Mouse (Mus musculus) heart, postnatal 36 days (tissue): ENCODE measurements around the gene Hist1h2aa. TPM values are rescaled to one million over a fixed set of nuclear protein-coding genes. Genes with fewer than 3 reads are reported as not detected.

Experiments used
- DNase-seq, 2 experiments: peaks; one replicate each; pipeline ENCODE4 v3.0.0; 2021 to 2022
- intact Hi-C: fragments of 180-260 bp; cut with DNase I; formaldehyde crosslinking; loops from one replicate; pipeline ENCODE4 v1.15.1; 2025
- microRNA-seq, 2 experiments: library from miRNA; unstranded; fragments of <30 nt; microRNA quantifications; one replicate each; pipeline ENCODE4 v1.2.0; 2021; ENCODE audit warnings: borderline number of aligned reads in 2 of 2
- total RNA-seq, 2 experiments: library from RNA; stranded (reverse); gene quantifications; 2 replicates each; pipeline ENCODE4 v1.2.3; 2021

The Hist1h2aa gene
- total RNA-seq, 2 experiments from 2014 or later: not detected

DNA sequence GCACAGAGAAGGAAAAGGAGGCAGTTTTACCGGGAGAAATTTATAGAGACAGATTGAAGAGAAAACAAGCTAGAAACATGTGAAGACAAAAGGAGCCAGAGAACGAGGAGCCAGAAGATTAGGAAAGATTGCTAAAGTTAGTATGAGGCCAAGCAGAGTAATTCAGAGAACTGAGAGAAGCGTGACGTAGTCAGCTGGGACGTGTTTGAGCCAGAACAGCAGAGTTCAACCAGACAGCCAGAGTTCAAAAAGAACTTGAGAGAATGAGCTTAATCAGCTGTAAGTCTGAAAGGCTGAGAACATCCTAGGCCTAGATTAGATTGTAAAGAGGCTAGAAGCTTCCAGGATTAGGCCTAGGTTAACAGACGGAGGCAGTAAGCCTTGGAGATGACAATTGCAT is 6.0 kb downstream of the Hist1h2aa start:
- DNase-seq: peak; percentile 6 to 11
- intact Hi-C loops: no loop called here

- intact Hi-C loops: no loop called here
- DNase-seq: no peak
Observed at GRCm38 (mm10) chr13:23942861-23943260, 8.6 kb downstream of the Hist1h2aa start.

- intact Hi-C loops: loop anchor here (5.0 kb wide), 1 partner anchor 109 kb away; the partner anchor contains the start of gene Slc17a3
- DNase-seq: no peak
Observed at GRCm38 (mm10) chr13:23946254-23946653, 12.0 kb downstream of the Hist1h2aa start.

GRCm38 (mm10) chr13:23949484-23950246 is 15.4 kb downstream of the Hist1h2aa start:
- DNase-seq: peak in 1 of 2 experiments; percentile 7
- intact Hi-C loops: loop anchor here (5.0 kb wide), 1 partner anchor 112 kb away; the partner anchor contains the start of gene Slc17a3

- peak in 1 of 2 experiments; percentile 24 for DNase-seq
- intact Hi-C loops: no loop called here
Observed at GRCm38 (mm10) chr13:23950928-23951327, 16.7 kb downstream of the Hist1h2aa start.

GRCm38 (mm10) chr13:23959776-23960175 is 25.5 kb downstream of the Hist1h2aa start:
- intact Hi-C loops: no loop called here
- DNase-seq: no peak

DNA sequence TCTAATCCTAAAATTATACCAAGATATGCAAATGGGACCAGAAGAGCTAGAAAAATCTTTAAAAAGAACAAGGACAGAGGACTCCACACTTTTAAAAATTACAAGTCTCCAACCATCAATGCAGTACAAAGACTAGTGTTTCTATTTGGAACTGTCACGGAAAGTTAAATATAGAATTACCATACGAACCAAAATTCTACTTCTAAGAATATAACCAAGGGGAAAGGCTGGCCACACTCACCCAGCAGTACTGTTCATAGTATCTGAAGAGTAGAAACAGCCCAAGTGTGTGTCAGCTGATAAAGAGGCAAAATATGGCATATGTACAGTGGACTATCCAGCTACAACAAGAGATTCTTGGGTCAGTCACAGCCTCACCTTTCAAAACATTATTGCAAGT is 30.6 kb downstream of the Hist1h2aa start:
- intact Hi-C loops: no loop called here
- no peak for DNase-seq

- intact Hi-C loops: no loop called here
- no peak for DNase-seq
Observed at GRCm38 (mm10) chr13:23971870-23972269, 37.6 kb downstream of the Hist1h2aa start.

DNA sequence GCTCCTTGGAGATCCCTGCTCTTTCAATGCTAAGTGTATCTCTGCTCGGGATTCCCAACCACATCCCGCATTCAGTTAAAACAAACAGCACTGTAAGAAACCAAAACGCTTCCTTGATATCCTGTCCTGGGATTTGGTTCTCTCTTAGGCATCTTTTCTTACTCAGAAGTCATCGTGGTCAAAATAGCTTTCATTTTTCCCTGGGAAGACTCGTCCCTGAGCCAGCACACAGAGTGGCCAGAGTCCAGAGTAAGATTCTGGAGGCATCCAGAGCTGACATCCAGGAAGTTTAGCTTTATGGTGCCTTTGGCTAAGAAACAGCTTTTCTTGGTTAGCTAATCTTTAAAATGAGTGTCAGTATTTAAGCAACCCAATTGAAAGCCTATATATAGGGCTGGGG is 38.0 kb downstream of the Hist1h2aa start:
- no peak for DNase-seq
- intact Hi-C loops: no loop called here

Small RNA genes within 50 kb of the gene (microRNA-seq; reads per million reads assigned to microRNA genes)
- gene Gm44344: 0 reads per million in 2 experiments

Other genes starting within 250 kb of the Hist1h2aa start
- not detected for gene Hist1h1t, start 238.6 kb upstream of the Hist1h2aa start, total RNA-seq
- gene Hist1h4c, start 236.0 kb upstream of the Hist1h2aa start, total RNA-seq: 10 to 100 TPM; 51.7 to 59.6 TPM
- 10 to 100 TPM; 48.4 to 66.6 TPM for gene Hfe, start 223.6 kb upstream of the Hist1h2aa start, total RNA-seq
- gene Hist1h1c, start 195.7 kb upstream of the Hist1h2aa start, total RNA-seq: 100 to 1,000 TPM; 186 to 225 TPM
- 1 to 10 TPM; 6.5 to 9.3 TPM for gene Hist1h3c, start 188.9 kb upstream of the Hist1h2aa start, total RNA-seq
- gene Hist1h2bb, start 187.7 kb upstream of the Hist1h2aa start, total RNA-seq: 10 to 100 TPM in 1 of 2 experiments, 1 to 10 TPM in 1; 9.8 to 12.0 TPM
- 10 to 100 TPM; 11.9 to 16.8 TPM for gene Hist1h2ab, start 183.3 kb upstream of the Hist1h2aa start, total RNA-seq
- 10 to 100 TPM; 20.4 to 22.0 TPM for gene Hist1h3b, start 182.2 kb upstream of the Hist1h2aa start, total RNA-seq
- gene Hist1h4b, start 177.4 kb upstream of the Hist1h2aa start, total RNA-seq: 10 to 100 TPM; 13.8 to 18.3 TPM
- 10 to 100 TPM; 12.3 to 13.8 TPM for gene Hist1h4a, start 173.2 kb upstream of the Hist1h2aa start, total RNA-seq
- gene Hist1h3a, start 172.1 kb upstream of the Hist1h2aa start, total RNA-seq: 10 to 100 TPM; 16.6 to 17.0 TPM
- gene Hist1h1a, start 170.8 kb upstream of the Hist1h2aa start, total RNA-seq: 1 to 10 TPM; 7.5 to 8.2 TPM
- gene Trim38, start 164.5 kb upstream of the Hist1h2aa start, total RNA-seq: not detected
- not detected for gene Slc17a2, start 127.5 kb upstream of the Hist1h2aa start, total RNA-seq
- gene Slc17a3, start 95.0 kb upstream of the Hist1h2aa start, total RNA-seq: not detected
- gene Slc17a1, start 66.7 kb upstream of the Hist1h2aa start, total RNA-seq: not detected
- not detected for gene Slc17a4, start 19.5 kb upstream of the Hist1h2aa start, total RNA-seq
- gene Hist1h2ba, start 306 bp upstream of the Hist1h2aa start, total RNA-seq: not detected
- not detected for gene Scgn, start 56.8 kb downstream of the Hist1h2aa start, total RNA-seq